Mouse (Mus musculus) CH12.LX (cell line): Measurements from ENCODE around the gene Nsun2. TPM values are rescaled to one million over a fixed set of nuclear protein-coding genes. Genes with fewer than 3 reads are reported as not detected.

Source experiments
- DNase-seq: peaks from one replicate; pipeline ENCODE4 v3.0.0-alpha.2; 2013; ENCODE audit errors: extremely low read depth
- H3K27ac ChIP-seq: 2 replicates; pipeline ENCODE4 v1.5.1; 2012; ENCODE audit warnings: low read depth, mild to moderate bottlenecking, control low read depth, moderate library complexity; ENCODE audit not compliant: insufficient read depth
- H3K27me3 ChIP-seq: replicated peaks from 2 replicates; pipeline ENCODE3; 2012; ENCODE audit warnings: inconsistent platforms
- H3K36me3 ChIP-seq, 2 experiments: replicated peaks in 1 of 2; 2 replicates each; pipeline versions ENCODE3 to v1.6.1; 2012; ENCODE audit warnings: inconsistent platforms in 1 of 2, low read length in 1 of 2, mild to moderate bottlenecking in 1 of 2, mixed read lengths in 1 of 2, moderate library complexity in 1 of 2; ENCODE audit not compliant: control insufficient read depth in 1 of 2, insufficient read depth in 1 of 2
- H3K4me1 ChIP-seq, 2 experiments: 2 replicates each; pipeline ENCODE4 v1.6.1; 2012; ENCODE audit warnings: inconsistent platforms in 1 of 2, moderate library complexity in 1 of 2; ENCODE audit not compliant: insufficient read depth in 2 of 2, control insufficient read depth in 1 of 2
- H3K4me2 ChIP-seq: 2 replicates; pipeline ENCODE4 v1.6.1; 2012; ENCODE audit warnings: low read depth, mild to moderate bottlenecking, control low read depth; ENCODE audit not compliant: poor library complexity, insufficient read depth, severe bottlenecking
- H3K4me3 ChIP-seq, 3 experiments: fragments of 150-350 bp in 1 of 3; sonication (generic) in 1 of 3; replicated peaks in 1 of 3; 2 replicates each; pipeline versions ENCODE3 to v1.5.1; 2011 to 2012; ENCODE audit warnings: low read depth in 2 of 3, low read length in 2 of 3, mild to moderate bottlenecking in 2 of 3, moderate library complexity in 2 of 3, control low read depth in 1 of 3, improper control_type of control experiment in 1 of 3, inconsistent platforms in 1 of 3, mixed read lengths in 1 of 3; ENCODE audit not compliant: poor library complexity in 1 of 3
- H3K79me2 ChIP-seq: replicated peaks from 2 replicates; pipeline ENCODE4 v1.6.1; 2012; ENCODE audit warnings: mild to moderate bottlenecking, moderate library complexity; ENCODE audit not compliant: control insufficient read depth, poor library complexity, insufficient read depth, severe bottlenecking; ENCODE audit errors: extremely low read depth
- H3K9ac ChIP-seq: 2 replicates; pipeline ENCODE4 v1.6.1; 2012; ENCODE audit warnings: low read depth, mild to moderate bottlenecking, control low read depth, moderate library complexity; ENCODE audit not compliant: insufficient read depth
- H3K9me3 ChIP-seq: replicated peaks from 2 replicates; pipeline ENCODE3; 2012; ENCODE audit warnings: low read length, inconsistent platforms, mixed read lengths
- CHD1 ChIP-seq: IDR thresholded peaks from 2 replicates; pipeline ENCODE4 v1.6.1; 2012; ENCODE audit warnings: low read depth, low read length, improper control_type of control experiment, inconsistent platforms
- CHD2 ChIP-seq: IDR thresholded peaks from 2 replicates; pipeline ENCODE4 v1.6.1; 2011; ENCODE audit warnings: low read length, improper control_type of control experiment
- CTCF ChIP-seq, 2 experiments: IDR thresholded peaks in 1 of 2; conservative IDR thresholded peaks in 1 of 2; 2 replicates each; pipeline ENCODE4 v1.5.1; 2011 to 2012; ENCODE audit warnings: low read depth in 2 of 2, low read length in 2 of 2, improper control_type of control experiment in 1 of 2, inconsistent platforms in 1 of 2, mild to moderate bottlenecking in 1 of 2, moderate library complexity in 1 of 2
- ELF1 ChIP-seq: IDR thresholded peaks from 2 replicates; pipeline ENCODE4 v1.6.1; 2014; ENCODE audit warnings: low read depth, mild to moderate bottlenecking, inconsistent platforms, low read length, improper control_type of control experiment
- ETS1 ChIP-seq: conservative IDR thresholded peaks from 2 replicates; pipeline ENCODE4 v1.6.1; 2012; ENCODE audit warnings: low read depth, mild to moderate bottlenecking, inconsistent platforms, low read length, improper control_type of control experiment, moderate library complexity
- GABPA ChIP-seq: IDR thresholded peaks from 2 replicates; pipeline ENCODE4 v1.6.1; 2012; ENCODE audit warnings: low read depth, low read length, improper control_type of control experiment, inconsistent platforms; ENCODE audit not compliant: insufficient replicate concordance
- HCFC1 ChIP-seq: IDR thresholded peaks from 2 replicates; pipeline ENCODE4 v1.6.1; 2012; ENCODE audit warnings: low read depth, mild to moderate bottlenecking, inconsistent platforms, low read length, improper control_type of control experiment
- IRF4 ChIP-seq: IDR thresholded peaks from 2 replicates; pipeline ENCODE4 v1.6.1; 2014; ENCODE audit warnings: low read depth, mild to moderate bottlenecking, inconsistent platforms, low read length, improper control_type of control experiment
- JUND ChIP-seq: conservative IDR thresholded peaks from 2 replicates; pipeline ENCODE4 v1.6.1; 2011; ENCODE audit warnings: low read depth, low read length, improper control_type of control experiment
- KAT2A ChIP-seq: IDR thresholded peaks from 2 replicates; pipeline ENCODE4 v1.6.1; 2012; ENCODE audit warnings: low read length, improper control_type of control experiment, inconsistent platforms; ENCODE audit not compliant: insufficient replicate concordance
- MAFK ChIP-seq: IDR thresholded peaks from 2 replicates; pipeline ENCODE4 v1.6.1; 2011; ENCODE audit warnings: low read length, improper control_type of control experiment; ENCODE audit not compliant: insufficient replicate concordance
- MEF2A ChIP-seq: IDR thresholded peaks from 2 replicates; pipeline ENCODE4 v1.6.1; 2014; ENCODE audit warnings: low read depth, mild to moderate bottlenecking, inconsistent platforms, low read length, improper control_type of control experiment, borderline replicate concordance
- MXI1 ChIP-seq: IDR thresholded peaks from 2 replicates; pipeline ENCODE4 v1.6.1; 2011; ENCODE audit warnings: mild to moderate bottlenecking, low read depth, low read length, improper control_type of control experiment
- MYC ChIP-seq: IDR thresholded peaks from 2 replicates; pipeline ENCODE4 v1.6.1; 2011; ENCODE audit warnings: low read depth, mild to moderate bottlenecking, improper control_type of control experiment, low read length
- NELFE ChIP-seq: IDR thresholded peaks from 2 replicates; pipeline ENCODE4 v1.6.1; 2011; ENCODE audit warnings: low read depth, low read length, improper control_type of control experiment
- PAX5 ChIP-seq: IDR thresholded peaks from 2 replicates; pipeline ENCODE4 v1.6.1; 2012; ENCODE audit warnings: low read length, inconsistent platforms, mixed read lengths
- POLR2A ChIP-seq: IDR thresholded peaks from 2 replicates; pipeline ENCODE4 v1.6.1; 2011; ENCODE audit warnings: low read depth, mild to moderate bottlenecking, improper control_type of control experiment, low read length
- POLR2AphosphoS2 ChIP-seq: IDR thresholded peaks from 2 replicates; pipeline ENCODE4 v1.6.1; 2011; ENCODE audit warnings: low read depth, low read length, improper control_type of control experiment
- SMC3 ChIP-seq: IDR thresholded peaks from 2 replicates; pipeline ENCODE4 v1.6.1; 2011; ENCODE audit warnings: low read depth, low read length, improper control_type of control experiment
- TCF12 ChIP-seq: IDR thresholded peaks from 2 replicates; pipeline ENCODE4 v1.6.1; 2014; ENCODE audit warnings: low read depth, mild to moderate bottlenecking, inconsistent platforms, low read length, improper control_type of control experiment
- USF2 ChIP-seq: conservative IDR thresholded peaks from 2 replicates; pipeline ENCODE4 v1.6.1; 2011; ENCODE audit warnings: low read depth, low read length, improper control_type of control experiment
- ZNF384 ChIP-seq: IDR thresholded peaks from 2 replicates; pipeline ENCODE4 v1.6.1; 2012; ENCODE audit warnings: low read depth, low read length, improper control_type of control experiment, inconsistent platforms
- dilution Hi-C: fragments of 300-500 bp; cut with MboI; formaldehyde crosslinking; loops from 2 replicates; pipeline ENCODE4 v1.14.3; 2020; ENCODE audit warnings: low sequenced_read_pairs; ENCODE audit not compliant: extremely low pct_unique_long_range_greater_than_20kb, extremely low pct_ligation_motif_present
- in situ Hi-C: fragments of 300-500 bp; cut with MboI; formaldehyde crosslinking; loops from 3 replicates; pipeline ENCODE4 v1.14.3; 2019; ENCODE audit warnings: low sequenced_read_pairs, low pct_ligation_motif_present, low pct_unique_long_range_greater_than_20kb, mixed read lengths
- polyA plus RNA-seq: library from polyadenylated mRNA; unstranded; fragments of >175 nt; gene quantifications from 2 replicates; pipeline ENCODE4 v1.2.1, GENCODE M21; 2012; ENCODE audit warnings: low read depth; ENCODE audit not compliant: insufficient read length
- total RNA-seq, 2 experiments: library from RNA; depleted of rRNA; stranded (reverse); fragments of 300-350 nt in 1 of 2; fragments of >200 nt in 1 of 2; gene quantifications; 2 replicates each; pipeline ENCODE4 v1.2.3; 2012 to 2014

Gene Nsun2
- total and polyA plus RNA-seq, 3 experiments = 178 to 292 (median 279) TPM

DNA sequence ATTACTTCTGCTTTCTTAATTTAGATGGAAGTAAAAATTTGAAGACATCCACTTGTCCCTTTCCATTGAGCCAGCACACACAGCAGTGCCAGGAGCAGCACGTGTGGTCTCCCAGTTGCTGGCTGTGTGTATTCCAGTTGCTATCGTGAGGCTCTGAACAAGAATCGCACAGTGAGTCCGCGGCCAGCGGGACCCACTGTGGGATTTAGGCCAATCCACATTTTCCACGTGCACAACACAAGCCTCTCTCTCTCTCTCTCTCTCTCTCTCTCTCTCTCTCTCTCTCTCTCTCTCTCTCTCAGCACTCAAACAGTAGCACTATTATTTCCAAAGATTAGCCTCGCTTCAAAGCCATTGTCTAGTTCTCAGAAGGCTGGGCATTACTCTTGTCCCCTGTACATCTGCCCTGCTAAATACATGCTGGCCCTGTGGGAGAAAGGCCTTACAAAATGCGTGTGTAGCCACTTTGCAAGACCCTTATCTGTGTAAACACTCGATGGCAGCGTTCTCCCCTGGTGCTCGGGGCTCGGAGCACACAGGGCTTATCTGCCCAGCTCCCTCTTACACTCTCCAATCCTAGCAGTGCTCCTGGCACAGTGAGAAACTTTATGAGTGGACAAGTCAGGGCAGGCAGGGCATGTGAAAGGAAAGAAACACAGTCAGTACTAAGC, 25.9 kb downstream of the Nsun2 start:
- Histone ChIP-seq H3K27ac (no peak overlapping the region), H3K36me3 (no peaks in the 10 kb centered on the region), H3K9ac (no peak overlapping the region), H3K4me2 (no peak overlapping the region), H3K27me3 (peaks cover 3% of the 10 kb centered on the region), H3K4me1 (no peaks in the 10 kb centered on the region; a peak in 1 of 4 replicates), H3K79me2 (no peaks in the 10 kb centered on the region), H3K9me3 (no peaks in the 10 kb centered on the region), H3K4me3 (no peak overlapping the region)
- in situ Hi-C loops = no loop called here
- no peak for DNase-seq
- TF ChIP-seq POLR2AphosphoS2 (no peak), GABPA (no peak), KAT2A (no peak), ZNF384 (no peak), HCFC1 (no peak), MXI1 (no peak), MYC (no peak), CTCF (conservative IDR thresholded peaks at IDR 0.05 in 1 of 2, IDR thresholded peaks at IDR 0.05 in 1 of 2; ENCODE audit: low read depth in 2 of 2, low read length in 2 of 2) (no peak), PAX5 (no peak), CHD1 (no peak), JUND (no peak), SMC3 (no peak), ELF1 (no peak), IRF4 (no peak), MAFK (no peak), ETS1 (no peak), CHD2 (no peak), USF2 (no peak)
- dilution Hi-C loops = no loop called here

- Histone ChIP-seq H3K4me2 (no peak overlapping the region), H3K9ac (no peak overlapping the region), H3K4me1 (no peaks in the 10 kb centered on the region), H3K36me3 (no peaks in the 10 kb centered on the region), H3K27ac (no peak overlapping the region), H3K79me2 (no peaks in the 10 kb centered on the region), H3K9me3 (no peaks in the 10 kb centered on the region), H3K27me3 (peaks cover 3% of the 10 kb centered on the region), H3K4me3 (no peak overlapping the region)
- dilution Hi-C loops = no loop called here
- TF ChIP-seq TCF12 (no peak), CHD2 (no peak), POLR2A (no peak), NELFE (no peak), HCFC1 (no peak), CHD1 (no peak), PAX5 (no peak), JUND (no peak), ZNF384 (no peak), MEF2A (no peak)
- in situ Hi-C loops = no loop called here
- DNase-seq = no peak
Observed at GRCm38 (mm10) chr13:69562004-69562403, 28.5 kb downstream of the Nsun2 start.
